Mouse (Mus musculus) lung, postnatal 4 days (tissue): ENCODE measurements at regions not wholly inside any gene's neighbourhood (a gene's known extent, or its start where the extent isn't known, plus 50 kb on each side); places are given as distances from the start of the nearest gene placed in this dataset.

ENCODE experiments used
- DNase-seq, 2 experiments: peaks; one replicate each; pipeline ENCODE4 v3.0.0; 2021

- no peak for DNase-seq
Observed at GRCm38 (mm10) chr14:123219590-123219989, 235.8 kb upstream of the Tmtc4 start.

GRCm38 (mm10) chr14:123210241-123210640, 226.4 kb upstream of the Tmtc4 start:
- DNase-seq = no peak

- DNase-seq = no peak
Observed at GRCm38 (mm10) chr14:123202848-123203247, 219.0 kb upstream of the Tmtc4 start.

DNA sequence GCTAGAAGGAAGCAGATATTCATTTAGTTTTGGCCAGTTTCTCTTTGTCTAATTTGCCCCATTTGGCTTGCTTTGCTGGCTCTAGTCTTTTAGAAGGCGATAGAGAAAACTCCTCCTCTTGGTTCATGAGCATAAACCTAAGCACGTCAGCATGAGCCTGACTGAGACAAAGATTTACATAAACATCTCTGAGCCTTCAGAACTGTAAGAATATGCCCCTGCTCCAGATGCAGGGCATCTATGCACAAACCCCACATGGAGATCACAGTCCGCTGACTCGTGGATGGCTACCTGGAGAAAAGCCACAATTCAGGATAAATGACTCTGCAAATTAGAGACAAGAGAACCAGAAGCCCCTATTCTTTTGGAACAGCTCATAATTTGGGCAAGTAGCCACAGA, 218.5 kb upstream of the Tmtc4 start:
- no peak for DNase-seq

- peak; percentile 41 to 69 for DNase-seq
Observed at GRCm38 (mm10) chr14:123201426-123202274, 217.8 kb upstream of the Tmtc4 start.

- DNase-seq = no peak
Observed at GRCm38 (mm10) chr14:123199111-123199510, 215.3 kb upstream of the Tmtc4 start.

DNA sequence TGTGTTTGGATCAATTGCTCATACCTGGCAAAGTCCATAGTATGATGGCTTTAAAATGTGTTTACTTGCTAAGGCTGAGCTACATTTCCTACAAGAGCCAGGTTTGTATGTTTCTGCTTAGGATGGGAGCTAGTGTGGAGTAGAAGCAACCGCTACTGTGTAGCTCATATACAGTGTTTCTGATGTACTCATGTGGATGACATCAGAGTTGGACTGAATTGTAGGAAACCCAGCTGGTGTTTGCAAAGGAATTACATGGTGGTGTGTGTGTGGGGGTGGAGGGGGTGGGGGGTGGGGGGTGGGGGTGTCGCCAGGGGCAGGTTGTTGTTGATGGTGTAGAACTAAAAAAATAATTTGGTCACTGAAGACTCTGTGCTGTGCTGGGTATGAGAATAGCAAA, 208.7 kb upstream of the Tmtc4 start:
- no peak for DNase-seq

DNA sequence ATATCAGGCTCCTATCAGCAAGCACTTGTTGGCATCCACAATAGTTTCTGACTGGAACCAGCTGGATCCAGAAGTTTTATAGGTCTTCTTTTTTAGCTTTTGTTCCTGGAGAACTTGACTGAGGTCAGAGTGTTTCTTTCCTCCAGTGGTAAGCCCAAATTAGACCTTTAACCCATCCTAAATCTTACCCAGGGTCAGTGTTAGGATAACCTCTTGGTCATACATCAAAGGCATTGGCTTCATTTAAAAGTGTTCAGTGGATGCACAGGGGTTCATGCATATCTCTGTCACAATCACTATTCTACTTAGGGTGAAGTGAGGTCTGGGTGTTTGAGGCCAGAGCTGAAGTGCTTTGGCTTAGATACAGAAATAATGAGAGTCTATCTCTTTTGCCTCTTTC, 206.9 kb upstream of the Tmtc4 start:
- DNase-seq = no peak

GRCm38 (mm10) chr14:123187270-123188058, 203.6 kb upstream of the Tmtc4 start:
- no peak for DNase-seq

GRCm38 (mm10) chr14:123173183-123173582, 189.3 kb upstream of the Tmtc4 start:
- no peak for DNase-seq

- no peak for DNase-seq
Observed at GRCm38 (mm10) chr14:123171865-123172264, 188.0 kb upstream of the Tmtc4 start.

- no peak for DNase-seq
Observed at GRCm38 (mm10) chr14:123163842-123164241, 180.0 kb upstream of the Tmtc4 start.

GRCm38 (mm10) chr14:123143489-123144046, 159.7 kb upstream of the Tmtc4 start:
- no peak for DNase-seq

GRCm38 (mm10) chr14:123138743-123139705, 155.2 kb upstream of the Tmtc4 start:
- peak in 1 of 2 experiments; percentile 18 for DNase-seq

DNA sequence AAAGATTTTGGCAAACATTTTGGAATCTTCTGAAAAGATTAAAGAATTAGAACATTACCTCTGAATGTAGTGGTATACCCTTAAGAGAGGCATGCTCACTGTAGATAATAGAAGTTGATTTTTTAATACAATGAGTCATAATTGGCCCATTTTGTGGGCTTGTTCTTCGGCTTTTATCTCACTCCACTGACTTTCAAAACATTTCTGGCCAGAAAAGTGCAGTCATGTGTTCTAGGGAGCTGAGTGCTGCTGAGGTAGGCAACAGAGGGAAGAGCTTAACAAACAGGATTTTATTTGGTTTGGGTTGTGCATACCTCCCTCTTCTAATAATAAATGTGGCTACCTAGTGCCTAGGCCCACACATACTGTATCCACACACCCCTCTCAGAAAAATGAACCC, 150.1 kb upstream of the Tmtc4 start:
- no peak for DNase-seq

DNA sequence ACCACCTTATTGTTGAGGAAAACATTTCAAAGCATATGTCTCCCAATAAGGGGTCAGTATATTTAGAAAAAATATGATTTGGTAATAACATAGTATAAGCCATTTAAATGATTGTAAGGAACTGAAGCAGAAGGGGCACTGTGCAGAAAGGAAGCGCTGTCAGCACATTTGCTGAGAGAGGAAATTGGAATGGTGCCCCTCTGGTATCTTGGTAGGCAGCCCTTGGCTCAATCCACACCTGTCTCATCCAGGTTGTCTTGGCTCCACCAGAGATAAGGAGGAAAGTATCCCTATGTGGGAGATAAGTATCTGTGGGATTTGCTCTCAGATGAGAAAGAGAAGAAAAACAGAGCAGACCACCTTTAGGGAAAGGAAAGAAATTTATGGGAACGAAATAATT, 136.5 kb upstream of the Tmtc4 start:
- no peak for DNase-seq

DNA sequence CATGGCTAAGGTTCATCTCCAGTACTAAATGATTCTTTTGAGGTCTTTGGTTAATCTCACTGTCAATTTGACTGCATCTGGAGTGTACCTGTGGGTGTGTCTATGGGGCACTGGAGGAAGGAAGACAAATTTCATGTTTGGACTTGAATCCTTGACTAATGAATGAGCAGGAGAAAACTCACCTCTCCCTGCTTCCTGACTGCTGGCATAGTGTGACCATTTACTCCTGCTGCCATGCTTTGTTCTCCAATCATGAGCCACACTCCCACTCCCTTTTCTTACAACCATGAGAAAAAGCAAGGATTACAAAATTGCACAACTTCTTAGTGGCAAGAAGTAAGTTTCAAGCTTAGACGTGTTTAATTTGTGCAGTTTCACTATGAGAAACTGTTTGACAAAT, 132.5 kb upstream of the Tmtc4 start:
- no peak for DNase-seq

- DNase-seq = no peak
Observed at GRCm38 (mm10) chr14:123110533-123110932, 126.7 kb upstream of the Tmtc4 start.

GRCm38 (mm10) chr14:123100371-123100770, 116.5 kb upstream of the Tmtc4 start:
- DNase-seq = no peak

- no peak for DNase-seq
Observed at GRCm38 (mm10) chr14:123096086-123096485, 112.3 kb upstream of the Tmtc4 start.

DNA sequence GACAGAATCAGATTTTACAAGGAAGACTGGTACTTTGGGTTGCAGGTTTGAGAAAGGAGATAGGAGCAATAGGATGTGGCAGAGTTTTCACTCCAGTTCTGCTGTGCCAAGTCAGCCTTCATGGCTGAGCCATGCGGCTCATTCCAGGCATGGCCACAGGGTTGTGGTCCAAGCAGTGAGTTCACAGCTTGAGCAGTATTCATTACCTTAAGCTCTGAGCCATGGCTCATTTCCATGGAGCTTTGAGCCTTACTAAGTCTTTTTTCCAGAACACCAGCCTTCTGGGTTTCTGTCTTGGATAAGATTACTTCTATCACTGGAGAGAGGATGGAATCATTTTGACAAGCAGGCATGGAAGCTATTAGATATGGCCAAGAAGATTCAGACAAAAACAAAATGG, 98.2 kb upstream of the Tmtc4 start:
- no peak for DNase-seq

DNA sequence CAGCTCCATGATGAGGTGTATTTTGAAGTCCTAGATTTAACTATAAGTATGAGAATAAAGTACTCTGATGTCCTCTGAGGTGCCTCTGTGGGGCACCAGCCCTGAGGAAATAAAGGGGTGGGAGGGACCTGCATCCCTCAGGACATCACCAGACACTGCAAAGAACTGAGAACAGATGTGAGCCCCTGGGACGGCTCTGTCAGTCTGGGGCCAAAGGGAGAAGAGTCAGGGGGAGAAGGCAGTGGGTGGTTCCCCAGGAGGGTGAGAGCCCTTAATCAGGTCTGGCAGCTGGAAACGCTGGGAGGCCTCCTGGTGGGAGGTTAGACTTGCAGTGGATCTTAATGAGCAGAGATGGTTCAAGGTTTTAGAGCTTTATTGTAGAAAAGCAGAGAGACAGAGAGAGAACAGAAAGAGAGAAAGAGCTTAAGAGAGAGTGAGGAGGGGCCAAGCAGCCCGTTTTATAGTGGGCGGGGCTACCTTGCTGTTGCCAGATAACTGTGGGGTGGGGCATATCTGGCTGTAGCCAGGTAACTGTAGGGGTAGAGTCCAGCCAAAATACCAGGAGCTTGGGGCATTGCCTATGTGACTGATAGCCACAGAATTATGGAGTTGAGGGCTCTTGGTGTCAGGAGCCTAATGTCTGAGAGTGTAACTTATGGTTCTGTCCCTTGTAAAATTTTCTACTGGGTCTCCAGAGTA, 97.3 kb upstream of the Tmtc4 start:
- no peak for DNase-seq
